Comparison of ENCODE assay signal across 9 mouse cellular contexts in the genomic region with DNA sequence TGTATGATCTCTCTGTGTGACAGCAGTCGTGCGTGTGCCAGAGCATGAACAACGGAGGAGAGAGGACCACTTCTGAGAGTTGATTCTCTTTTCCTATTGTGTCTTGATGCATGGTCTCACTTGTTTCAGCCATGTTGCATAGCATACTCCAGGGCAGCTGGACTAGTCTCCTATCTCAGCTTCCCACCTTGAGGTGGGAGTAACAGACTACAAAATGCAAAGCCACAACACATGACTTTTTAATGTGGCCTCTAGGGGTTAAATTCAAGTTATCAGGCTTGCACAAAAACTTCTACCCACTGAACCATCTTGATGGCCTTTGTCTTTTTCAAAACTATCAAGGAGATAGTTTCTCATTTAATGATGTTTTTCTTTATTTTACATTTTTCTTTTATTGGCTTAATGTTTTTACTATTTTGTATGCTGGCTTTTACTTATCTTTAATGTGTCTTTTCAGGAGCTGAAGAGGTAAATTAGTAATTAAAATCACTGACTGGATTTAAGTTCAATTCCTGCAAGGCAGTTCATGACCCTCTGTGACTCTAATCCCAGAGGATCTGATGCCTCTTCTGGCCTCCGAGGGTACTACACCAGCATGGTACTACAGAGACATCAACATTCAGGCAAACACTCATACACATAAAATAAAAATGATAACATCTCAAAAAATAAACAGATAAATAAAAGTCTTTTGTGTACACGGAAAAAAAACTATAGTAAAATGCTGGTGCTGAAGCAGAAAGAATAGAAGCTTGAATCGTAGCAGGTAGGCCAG. TPM values are rescaled to one million over a fixed set of nuclear protein-coding genes. Genes with fewer than 3 reads are reported as not detected.
DNase-seq lines count a peak whose midpoint lies in the region; ATAC-seq lines count a peak whose summit lies in the region.
"Had no signal": no experiment of that assay in that cellular context is flagged by ENCODE, and none has a peak within 500 bp of the region (broad histone marks: within the 10 kb centered on the region; RNA-seq: fewer than 3 reads in every experiment).

No protein-coding gene starts in this region.

- peaks cover 12% of the 10 kb centered on the region; the same call in 1 of the 2 replicates for H3K4me1 ChIP-seq in liver, embryonic 11.5 days (replicated peaks; ENCODE audit: control insufficient read depth, insufficient read depth, low read length)

- H3K4me3 ChIP-seq in liver, embryonic 11.5 days (ENCODE audit: low read depth, low read length), result no peak overlapping the region

- H3K27me3 ChIP-seq in liver, embryonic 11.5 days (replicated peaks; ENCODE audit: control insufficient read depth, insufficient read depth, low read length), result no peaks in the 10 kb centered on the region

- no peak overlapping the region for H3K4me2 ChIP-seq in liver, embryonic 11.5 days

- no peak overlapping the region for H3K9ac ChIP-seq in liver, embryonic 11.5 days (ENCODE audit: low read depth, low read length)

- peak overlapping the region; percentile 48; the same call in 1 of the 2 replicates for H3K27ac ChIP-seq in liver, embryonic 11.5 days (ENCODE audit: low read depth, low read length)

- no peaks in the 10 kb centered on the region for H3K9me3 ChIP-seq in liver, embryonic 11.5 days (ENCODE audit: control insufficient read depth, low read length)

- WGBS in liver, embryonic 11.5 days, result 69% methylated on average over 6 of the region's 6 CpGs

- ATAC-seq in CD4-positive, CD25-positive, alpha-beta regulatory T cell, adult 4 months, result no peak
- peak; percentile 86 for ATAC-seq in liver, embryonic 11.5 days (replicated peaks; ENCODE audit: low FRiP score)

- no peaks in the 10 kb centered on the region for H3K36me3 ChIP-seq in liver, embryonic 11.5 days (ENCODE audit: control insufficient read depth, insufficient read depth, low read length)

- DNase-seq in CD4-positive, CD25-positive, alpha-beta regulatory T cell, adult 2 months (ENCODE audit: low read depth, low spot score), result peak; percentile 24
- peak; percentile 45 for DNase-seq in kidney, adult 18-20 months
- no peak for DNase-seq in kidney, adult 11 months
- peak; percentile 62 for DNase-seq in ES-CJ7 (ENCODE audit: low read depth, low spot score)
- DNase-seq in liver, embryonic 11.5 days (ENCODE audit: low spot score), result no peak
- no peak for DNase-seq in right cerebral cortex, postnatal 4 days
- DNase-seq in spleen, postnatal 14 days (ENCODE audit: low spot score in 2 of 2), result no peak
- DNase-seq: layer of hippocampus, adult 9-11 months had no signal

RNA-seq across cellular contexts. Expression of a gene that starts 6.5 kb away (rescaled TPM):
- under 1 TPM; 0.32 to 0.75 TPM for polyA plus RNA-seq in CD4-positive, CD25-positive, alpha-beta regulatory T cell, adult 4 months (2017; shearing (Covaris generic))
- polyA plus RNA-seq in liver, embryonic 11.5 days (2014; fragmentation: Nextera tagmentation; extraction: Ambion mirVana), result 0.43 and 0.86 TPM in 2 replicates

Comparison
In these comparisons a context has a peak if more than half of its experiments do, and no peak if none do; other contexts are left out.
1. DNase-seq: peak in CD4-positive, CD25-positive, alpha-beta regulatory T cell, adult 2 months (single experiment), kidney, adult 18-20 months (single experiment) and ES-CJ7 (single experiment); none in kidney, adult 11 months (single experiment), liver, embryonic 11.5 days (single experiment), right cerebral cortex, postnatal 4 days (single experiment) and spleen, postnatal 14 days (0 of 2).